Mouse (Mus musculus) retina, postnatal 7 days (tissue): ENCODE data around the gene Tinf2.

ENCODE experiments used
- DNase-seq: peaks from one replicate; pipeline ENCODE4 v3.0.0-alpha.2; 2012; ENCODE audit warnings: low read depth, low spot score

Gene Tinf2

DNA sequence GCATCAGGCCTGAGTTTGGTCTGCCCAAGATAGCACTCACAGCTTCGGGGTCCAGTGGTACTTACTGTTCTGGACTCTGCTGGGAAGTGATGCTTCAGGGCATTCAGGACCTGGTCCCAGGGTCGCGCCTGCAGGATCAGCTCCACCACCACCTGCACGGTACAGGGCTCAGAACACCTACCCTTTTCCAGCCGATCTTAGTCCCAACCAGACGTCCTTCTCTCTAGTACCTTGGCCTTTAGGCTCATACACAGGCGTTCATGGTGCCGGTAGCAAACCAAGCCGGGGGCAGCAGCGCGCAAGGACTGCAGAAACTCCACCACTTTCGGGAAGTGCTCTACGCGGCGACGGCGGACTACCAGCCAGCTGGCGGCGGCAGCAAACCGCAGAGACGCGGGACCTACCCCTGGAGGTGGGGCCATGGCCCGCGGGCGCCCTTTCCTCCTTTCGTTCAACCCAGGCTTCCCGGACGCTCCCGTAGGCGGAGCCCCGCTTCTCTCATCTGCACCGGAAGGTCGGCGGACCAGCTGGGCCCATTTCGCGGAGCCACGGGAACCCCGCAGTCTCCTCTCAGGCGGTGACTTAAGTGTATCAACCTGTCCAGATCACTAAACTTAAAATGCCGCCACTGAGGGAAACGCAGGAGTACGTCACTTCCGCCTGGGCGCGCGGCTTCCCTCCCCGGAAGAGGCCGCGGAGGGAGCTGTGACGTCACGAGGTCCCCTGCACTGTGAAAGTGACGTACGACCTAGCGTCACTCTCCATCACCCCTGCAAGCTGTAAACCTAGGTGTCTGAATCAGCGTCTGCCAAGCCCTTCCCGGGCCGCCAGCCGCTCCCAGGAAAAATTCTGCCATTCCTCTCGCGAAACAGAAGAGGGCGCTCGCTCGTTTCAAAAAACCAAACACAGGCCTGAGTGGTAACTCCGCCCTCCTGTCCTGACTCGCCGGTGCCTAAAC lies at the start of gene Tinf2:
Tinf2 (minus strand) TSS at position 661 of the 958 bp plus-strand sequence.
- peak; percentile 92 for DNase-seq

DNA sequence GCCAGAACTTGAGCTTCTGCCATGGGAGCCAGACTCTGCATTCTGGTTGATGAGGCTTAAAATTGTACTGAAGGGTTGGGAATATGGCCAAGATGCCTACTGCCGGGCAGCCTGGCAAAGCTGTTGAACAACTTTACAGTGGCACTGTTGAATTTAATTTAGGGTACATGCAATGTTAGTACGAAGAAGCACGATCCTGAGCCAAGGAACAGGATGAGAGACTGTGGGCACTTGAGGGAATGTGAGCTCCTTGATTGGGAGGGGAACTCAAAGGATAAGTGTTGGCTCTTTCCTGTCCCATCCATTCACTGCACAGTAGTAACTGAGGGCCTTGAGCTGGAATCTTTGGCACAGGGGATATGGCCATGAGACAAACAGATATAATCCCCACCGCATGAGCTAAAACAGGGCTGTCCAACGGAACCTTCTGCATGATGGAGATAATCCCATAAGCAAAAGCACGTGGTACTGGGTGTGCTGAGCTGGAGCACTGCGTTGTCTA lies 49.0 kb upstream of the Tinf2 start:
- DNase-seq: no peak

DNA sequence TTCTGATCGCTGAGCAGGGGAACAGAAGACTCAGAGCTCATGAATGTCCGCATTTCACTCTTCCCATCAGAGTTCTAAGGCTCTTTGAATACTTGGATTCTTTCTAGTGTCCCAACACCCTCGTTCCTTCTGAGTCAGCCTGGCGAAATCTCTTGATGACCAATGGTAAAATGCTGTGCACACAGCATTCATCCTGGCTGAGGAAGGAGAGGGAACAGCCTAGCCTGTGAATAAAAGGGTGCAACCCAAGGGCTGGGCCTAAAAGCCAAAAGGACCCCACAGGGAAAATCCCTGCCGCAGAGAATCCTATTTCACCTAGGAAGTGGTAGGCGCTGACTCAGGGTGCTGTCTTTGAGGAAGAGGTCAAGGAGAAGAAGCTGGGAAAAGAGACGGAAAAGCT lies 48.5 kb upstream of the Tinf2 start:
- DNase-seq: no peak

DNA sequence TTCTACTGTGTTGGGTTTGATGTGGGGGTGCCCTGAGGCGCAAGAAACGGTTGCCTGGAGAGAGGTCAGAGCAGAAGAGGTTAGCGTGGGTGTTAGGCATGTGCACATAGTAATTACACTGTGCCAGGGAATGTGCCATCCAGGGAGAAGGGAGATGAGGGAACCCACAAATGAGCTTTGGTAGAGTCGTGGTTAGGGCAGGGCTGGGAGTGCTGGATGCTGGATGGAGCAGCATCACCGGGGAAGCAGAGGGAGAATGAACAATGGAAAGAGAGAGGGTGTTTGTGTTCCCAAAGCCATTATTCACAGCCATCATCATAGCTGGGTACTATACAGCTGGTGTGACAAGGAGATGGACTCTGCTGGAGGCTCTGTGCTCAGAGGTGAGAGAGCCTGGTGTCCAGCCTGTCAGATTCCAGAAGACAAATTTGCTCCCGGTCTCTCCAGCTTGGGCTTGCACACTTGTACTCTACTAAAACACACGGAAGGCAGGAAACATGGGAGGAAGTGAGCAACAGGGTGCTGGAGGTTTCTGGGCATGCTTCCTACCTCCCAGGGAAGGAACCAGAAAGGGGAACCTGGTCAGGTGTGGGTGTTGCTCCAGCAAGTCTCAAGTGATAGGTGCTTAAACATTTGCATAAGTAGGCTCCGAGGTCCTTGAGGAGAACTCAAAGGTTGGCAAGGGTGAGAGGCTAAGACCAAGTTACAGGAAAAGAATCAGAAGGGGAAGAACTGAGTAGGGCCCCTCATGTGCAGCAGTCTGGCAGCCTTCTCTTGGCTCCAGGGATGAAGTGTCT lies 46.5 kb upstream of the Tinf2 start:
- no peak for DNase-seq

DNA sequence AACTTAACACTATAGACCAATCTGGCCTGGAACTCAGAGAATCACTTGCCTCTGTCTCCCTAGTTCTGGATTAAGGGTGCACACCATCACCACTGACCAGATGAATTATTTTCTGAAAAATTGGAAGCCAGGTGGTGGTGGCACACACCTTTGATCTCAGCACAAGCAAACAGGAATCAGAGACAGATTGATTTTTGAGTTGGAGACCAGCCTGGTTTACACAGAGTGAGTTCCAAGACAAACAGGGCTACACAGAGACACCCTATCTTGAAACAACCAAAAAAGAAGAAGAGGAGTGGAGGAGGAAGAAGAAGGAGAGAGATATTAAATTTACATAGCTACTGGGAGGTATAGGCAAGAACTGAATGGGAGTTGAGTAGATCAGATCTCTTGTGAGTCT lies 44.6 kb upstream of the Tinf2 start:
- DNase-seq: no peak

DNA sequence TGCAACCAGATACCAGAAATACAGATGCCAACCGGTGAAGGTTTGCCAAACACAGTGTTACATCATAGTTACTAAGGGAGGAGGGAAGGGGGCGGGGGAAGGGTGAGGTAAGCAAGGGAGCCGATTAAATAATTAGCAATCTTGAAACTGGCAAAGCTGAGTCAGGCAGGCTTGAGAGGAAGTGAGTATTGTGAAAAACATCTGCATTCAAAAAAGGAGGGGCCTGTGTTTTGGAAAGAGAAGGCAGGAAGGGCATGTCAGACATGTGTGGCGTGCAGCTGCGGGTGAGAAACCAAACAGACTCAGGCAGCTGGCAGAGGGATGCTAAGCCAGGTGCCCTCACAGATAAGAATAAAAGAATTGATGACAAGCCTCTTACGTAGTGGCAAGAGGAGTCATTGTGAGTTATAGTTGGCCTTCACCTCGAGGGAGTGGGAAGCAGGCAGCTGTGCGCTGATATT lies 42.8 kb upstream of the Tinf2 start:
- no peak for DNase-seq

DNA sequence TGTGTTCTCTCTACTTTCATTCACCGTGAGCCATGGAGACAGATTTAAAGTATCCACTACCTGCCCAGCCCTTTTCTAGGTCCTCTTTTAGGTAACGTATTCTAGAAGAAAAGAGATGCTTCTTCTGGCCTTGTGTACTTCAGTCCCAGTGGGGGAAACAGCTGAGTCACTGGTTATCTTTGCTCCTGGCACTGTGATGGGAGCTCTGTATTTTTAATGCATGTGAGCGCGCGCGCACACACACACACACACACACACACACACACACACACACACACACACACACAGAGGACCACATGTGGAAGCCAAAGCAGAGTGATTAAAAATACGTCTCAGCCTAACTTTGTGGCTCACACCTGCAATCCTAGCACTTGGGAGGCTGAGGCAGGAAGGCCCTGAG lies 41.8 kb upstream of the Tinf2 start:
- no peak for DNase-seq

DNA sequence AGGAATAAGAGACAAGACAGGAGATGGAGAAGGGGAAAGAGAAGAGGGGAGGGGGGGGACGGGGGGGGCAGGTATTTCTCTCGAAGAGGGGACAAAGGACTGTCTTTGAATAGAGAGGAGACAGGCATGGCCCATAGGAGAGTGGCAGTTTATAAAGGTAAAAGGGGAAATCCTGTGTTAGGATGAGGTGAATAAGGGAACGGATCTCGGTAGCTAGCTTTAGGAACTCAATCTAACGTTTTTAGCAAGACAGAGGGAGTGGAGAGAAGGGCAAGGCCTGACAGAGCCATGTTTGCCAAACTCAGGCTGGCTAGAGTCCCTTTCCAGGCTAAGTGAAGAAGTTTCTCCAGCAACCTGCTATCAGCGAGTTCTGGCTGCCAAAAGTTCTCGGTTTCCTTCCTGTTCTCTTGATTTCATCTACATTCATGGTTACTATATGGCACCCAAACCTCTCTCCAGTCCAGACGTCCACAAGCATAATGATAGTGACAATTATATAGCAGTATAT lies 40.9 kb upstream of the Tinf2 start:
- DNase-seq: no peak

DNA sequence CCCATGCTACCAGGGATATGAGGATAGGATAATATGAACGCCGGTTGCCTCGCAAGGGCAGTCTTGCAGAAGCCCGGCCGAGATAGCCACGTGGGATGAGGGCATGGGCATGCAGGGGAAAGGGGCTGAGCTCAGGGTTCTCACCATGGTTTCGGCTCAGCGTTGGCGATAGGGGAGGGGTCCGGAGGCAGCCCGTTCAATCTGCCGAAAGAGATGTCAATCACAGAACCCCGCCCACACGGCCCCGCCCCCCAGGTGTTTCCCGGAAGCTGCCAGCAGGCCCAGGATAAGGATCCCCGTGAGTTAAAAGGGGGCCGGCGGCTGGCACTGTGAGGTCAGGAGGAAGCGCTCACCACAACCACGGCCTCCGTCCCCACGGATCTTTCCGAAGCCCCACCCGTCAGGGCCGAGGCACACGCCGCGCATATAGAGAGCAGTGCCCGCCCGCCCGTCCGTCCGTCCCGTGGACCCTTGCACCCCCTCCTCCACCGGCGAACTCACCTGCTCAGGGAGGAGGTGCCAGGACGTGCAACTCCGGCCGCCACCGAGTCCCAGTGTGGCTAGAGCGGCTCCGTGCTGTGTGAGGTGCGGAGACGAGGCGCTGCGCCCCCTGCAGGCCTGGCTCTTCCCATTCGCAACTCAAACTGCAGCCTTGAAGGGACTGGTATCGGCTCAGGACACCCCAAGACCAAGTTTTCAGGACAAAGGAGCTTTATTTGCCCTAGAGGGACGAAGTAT lies 40.2 kb upstream of the Tinf2 start, which contains the start of gene Rabggta:
Rabggta (minus strand) TSS at position 564 of the 738 bp plus-strand sequence.
- DNase-seq: peak; percentile 86

DNA sequence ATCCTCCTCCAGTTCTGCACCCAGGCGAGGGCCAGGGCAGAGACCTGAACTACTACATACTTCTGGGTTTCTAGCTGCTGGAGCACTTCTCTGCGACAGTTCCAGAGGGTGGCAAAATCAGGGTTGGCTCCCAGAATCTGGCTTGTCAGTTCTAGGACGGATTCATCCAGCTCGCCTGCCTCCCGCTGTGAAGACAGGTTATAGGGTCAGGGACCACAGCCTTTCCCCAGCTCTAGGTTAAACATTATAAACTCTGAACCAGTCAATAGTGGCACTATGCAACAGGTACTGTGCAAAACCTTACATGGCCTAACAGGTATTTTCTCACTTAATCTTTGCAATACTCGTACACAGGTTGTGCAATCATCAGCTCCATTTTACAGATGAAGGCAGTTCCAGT lies 39.5 kb upstream of the Tinf2 start:
- no peak for DNase-seq

DNA sequence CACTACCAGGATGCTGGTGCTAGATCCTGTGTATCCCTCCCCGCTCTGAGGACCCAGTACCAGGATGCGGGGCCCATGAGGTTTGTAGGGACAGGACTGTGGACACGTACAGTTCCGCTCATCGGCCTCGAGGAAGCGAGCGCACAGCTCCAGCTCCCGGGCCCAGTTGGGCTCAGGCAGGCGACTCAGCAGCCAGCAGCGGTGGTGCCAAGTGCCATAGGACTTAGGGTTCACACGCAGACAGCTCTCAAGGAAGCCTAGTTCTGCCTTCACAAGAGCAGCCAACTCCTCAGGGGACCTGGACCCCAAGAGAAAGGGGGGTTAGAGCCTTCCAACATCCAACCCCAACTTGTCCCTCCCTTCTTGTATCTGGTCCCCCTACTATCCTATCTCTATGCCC lies 39.0 kb upstream of the Tinf2 start:
- no peak for DNase-seq

DNA sequence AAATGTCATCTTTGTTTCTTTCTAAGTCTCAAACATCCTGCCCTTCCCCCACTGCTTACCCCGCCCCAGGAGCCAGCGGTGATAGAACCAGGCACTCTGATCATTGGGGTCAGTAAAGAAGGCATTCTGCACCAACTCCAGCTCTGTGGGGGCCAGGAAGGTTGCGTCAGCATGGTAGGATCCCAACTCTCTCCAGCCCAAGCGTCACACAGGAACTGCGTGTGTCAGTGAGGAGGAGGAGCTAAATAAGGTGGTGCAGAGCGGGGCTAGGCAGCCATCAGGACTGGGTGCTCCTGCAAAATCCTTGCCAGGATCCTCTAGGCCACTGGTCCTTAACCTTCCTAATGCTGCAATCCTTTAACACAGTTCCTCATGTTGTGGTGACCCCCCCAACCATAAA lies 38.1 kb upstream of the Tinf2 start:
- no peak for DNase-seq

DNA sequence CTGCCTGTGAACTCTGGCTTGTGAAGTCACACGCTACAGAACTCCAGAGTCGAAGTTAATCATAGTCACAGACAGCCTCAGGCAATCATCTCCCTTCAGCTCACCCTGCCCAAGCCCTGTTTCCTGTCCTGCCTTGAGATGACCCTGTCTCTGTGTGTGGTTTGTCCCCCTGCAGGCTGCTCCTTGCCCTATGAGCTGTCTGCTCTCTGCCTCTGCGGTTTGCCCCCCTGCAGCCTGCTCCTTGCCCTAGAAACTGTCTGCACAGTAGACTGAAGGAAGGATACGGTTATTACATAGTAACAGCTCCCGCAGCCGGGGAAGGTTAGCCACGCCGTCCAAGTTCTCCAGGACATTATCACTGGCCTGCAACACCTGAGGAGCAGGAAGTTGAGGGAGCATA lies 35.3 kb upstream of the Tinf2 start:
- no peak for DNase-seq

DNA sequence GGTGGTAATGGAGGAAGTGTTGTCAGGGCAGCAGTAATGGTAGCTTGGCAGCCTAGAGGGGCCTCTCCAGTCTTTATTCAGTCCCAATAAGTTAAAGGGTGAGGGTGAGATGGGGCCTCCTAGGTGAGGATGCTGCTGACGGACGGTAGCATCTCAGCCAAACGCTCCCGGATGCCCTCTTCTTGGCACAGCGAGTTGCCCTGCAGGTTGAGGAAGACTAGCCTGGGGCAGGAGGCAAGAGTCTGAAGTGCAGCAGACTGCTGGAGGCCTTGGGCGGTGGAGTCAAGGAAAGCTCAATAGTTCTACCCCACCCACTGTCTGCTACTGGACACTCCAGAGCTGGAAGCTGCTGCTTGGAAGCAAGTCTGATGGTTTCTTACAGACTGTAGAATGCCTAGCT lies 34.7 kb upstream of the Tinf2 start:
- DNase-seq: no peak

DNA sequence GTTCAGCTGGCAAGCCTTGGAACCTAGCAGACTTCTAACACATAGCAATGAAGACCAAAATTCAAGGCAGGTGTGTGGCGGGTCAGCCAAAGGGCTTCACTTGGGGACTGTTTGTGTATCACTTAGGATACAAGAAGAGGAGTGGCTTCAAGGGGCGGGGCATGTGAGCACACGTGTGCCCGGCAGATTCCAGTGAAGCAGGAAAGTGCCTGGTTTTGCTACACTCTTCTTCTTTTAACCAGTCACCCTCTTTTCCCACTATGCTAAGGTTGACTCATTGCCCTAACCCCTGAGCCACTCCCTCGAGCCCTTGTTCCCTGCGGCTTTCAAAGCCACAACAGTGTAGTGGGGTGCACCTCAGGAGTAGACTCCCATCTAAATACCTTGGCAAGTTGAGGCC lies 33.3 kb upstream of the Tinf2 start:
- DNase-seq: no peak

DNA sequence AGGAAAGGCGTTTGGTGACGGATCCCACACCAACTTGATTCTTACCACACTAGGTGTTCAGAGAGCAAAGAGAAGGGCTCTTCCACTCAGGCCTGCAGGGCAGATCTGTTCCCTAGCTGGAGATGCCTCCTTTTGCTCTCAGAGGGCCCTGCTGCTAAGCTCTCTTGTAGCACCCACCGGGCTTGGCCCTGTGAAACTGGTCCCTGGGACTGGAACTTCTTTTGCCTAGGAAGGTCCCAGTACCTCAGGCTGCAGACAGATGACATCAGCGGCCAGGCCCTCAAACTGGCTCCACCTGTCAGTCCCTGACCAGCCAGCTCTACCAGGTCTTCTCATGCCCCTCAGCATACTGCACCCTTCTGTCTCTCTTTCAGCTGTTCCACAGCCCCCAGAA lies 32.1 kb upstream of the Tinf2 start, which contains the start of gene Tgm1:
Tgm1 (minus strand) TSS at position 198 of the 394 bp plus-strand sequence.
- DNase-seq: no peak

DNA sequence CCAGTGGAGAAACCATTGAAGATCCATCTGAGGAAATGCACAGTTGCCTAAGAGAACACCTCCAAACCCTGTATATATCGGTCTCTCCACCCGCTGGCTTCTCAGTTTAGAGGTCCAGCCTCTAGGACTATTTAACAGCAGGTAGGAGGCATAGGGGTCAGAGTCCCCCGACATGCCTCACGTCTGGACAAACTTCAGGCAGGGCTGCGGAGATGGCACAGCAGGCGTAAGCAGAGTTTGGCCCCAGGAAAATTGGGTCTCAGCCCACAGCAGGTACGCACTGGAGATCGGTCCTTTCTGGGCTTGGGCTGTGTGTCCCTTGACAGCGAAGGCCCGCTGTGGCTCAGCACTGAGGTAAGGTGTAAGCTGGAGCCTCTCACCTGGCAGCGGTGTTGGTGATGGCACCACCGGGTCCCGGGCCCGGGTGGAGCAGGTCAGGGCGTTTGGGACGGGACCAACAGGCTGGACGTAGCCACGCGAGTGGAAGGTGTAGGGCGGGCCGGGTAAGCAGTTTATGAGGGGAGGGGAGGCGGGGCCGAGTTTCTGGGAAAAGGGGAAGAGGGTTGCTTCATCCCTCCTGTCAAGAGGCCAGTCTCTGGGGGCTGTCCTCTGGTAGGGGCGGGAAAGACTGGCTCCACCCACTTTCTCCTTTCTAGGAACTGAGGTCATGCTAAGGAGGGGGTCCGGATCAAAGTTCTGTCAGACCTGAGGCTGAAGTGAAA lies 31.5 kb upstream of the Tinf2 start:
- no peak for DNase-seq

DNA sequence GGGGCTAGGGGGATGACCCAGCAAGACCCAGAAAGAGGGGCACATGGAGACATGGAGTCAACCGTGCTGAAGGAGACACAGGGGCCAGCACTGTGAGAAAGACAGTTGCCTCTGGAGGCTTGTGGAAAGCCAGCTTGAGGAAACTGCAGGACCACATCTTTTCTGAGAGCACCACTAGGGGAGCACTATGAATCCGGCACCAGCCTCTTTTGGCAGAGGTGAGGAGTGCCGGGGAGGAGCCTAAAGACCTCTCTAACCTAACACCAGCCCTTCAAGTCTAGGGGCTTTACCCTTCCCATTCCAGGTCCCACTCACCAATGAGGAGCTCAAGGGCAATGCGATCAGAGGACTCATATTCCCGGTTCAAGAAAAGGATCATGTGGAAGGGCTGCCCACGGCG lies 30.2 kb upstream of the Tinf2 start:
- no peak for DNase-seq

DNA sequence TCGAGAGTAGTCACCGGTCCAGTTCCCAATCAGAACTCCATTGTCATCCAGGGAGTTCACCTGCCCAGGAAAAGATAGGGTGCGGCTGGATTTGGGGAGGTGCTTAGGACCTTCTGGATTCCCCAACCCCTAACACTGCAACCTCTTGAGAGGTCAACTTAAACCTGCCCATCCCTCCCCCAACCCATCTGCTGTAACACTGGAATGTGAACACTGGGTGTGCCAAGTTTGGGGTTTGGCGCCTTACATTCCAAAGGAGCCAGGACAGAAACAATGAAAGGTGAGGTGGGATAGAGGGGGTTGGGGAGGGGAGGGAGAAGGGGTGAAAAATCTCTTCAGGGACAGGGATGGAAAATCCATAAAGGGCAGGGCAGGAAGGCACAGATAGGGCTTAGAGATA lies 27.9 kb upstream of the Tinf2 start:
- DNase-seq: no peak

DNA sequence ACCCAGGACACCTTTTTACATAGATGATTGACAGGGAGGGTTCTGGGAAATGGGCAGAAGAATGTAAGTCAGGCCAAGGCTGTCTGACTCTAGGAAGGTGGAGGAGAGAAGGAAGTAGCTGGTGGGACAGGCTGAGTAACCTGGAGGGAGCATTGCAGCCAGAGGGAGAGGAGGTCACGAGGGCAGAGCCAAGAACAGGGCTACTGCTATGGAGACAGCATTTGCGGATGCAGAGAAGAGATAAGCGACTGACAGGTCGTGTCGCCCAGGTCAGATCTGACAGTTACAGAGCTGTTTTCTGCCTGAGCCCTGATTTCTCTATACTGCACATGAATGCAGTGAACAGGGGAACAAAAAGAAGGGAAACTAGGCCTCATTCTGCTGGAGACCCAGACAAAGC lies 25.8 kb upstream of the Tinf2 start:
- no peak for DNase-seq
